Mouse (Mus musculus) heart, postnatal 0 days (tissue): ENCODE measurements around the gene Gm28374. TPM values are rescaled to one million over a fixed set of nuclear protein-coding genes. Genes with fewer than 3 reads are reported as not detected.
A peak's percentile ranks its signal among the peaks of the same experiment; 100 is the strongest.

Experiments
- ATAC-seq: fragments of 200-750 bp; cut with Nextera tagmentation; 2 replicates; pipeline ENCODE4 v1.8.0; 2017; ENCODE audit warnings: low read depth, moderate number of reproducible peaks, moderate library complexity; ENCODE audit not compliant: insufficient read depth
- DNase-seq: peaks from one replicate; pipeline ENCODE4 v3.0.0-alpha.2; 2016; ENCODE audit warnings: low spot score
- H3K27ac ChIP-seq: fragments of 300-500 bp; sonication (generic); 2 replicates; pipeline ENCODE4 v1.5.1; 2014; ENCODE audit warnings: low read depth, mild to moderate bottlenecking
- H3K27me3 ChIP-seq: fragments of 300-500 bp; sonication (generic); 2 replicates; pipeline ENCODE4 v1.6.1; 2014; ENCODE audit warnings: low read length, mixed read lengths; ENCODE audit not compliant: control insufficient read depth, insufficient read depth
- H3K36me3 ChIP-seq: fragments of 300-500 bp; sonication (generic); replicated peaks from 2 replicates; pipeline ENCODE4 v1.6.1; 2014; ENCODE audit warnings: low read length, mixed read lengths; ENCODE audit not compliant: control insufficient read depth, insufficient read depth
- H3K4me1 ChIP-seq: fragments of 300-500 bp; sonication (generic); 2 replicates; pipeline ENCODE4 v1.6.1; 2014; ENCODE audit warnings: antibody characterized with exemption; ENCODE audit not compliant: control insufficient read depth, insufficient read depth
- H3K4me2 ChIP-seq: fragments of 300-500 bp; sonication (generic); 2 replicates; pipeline ENCODE4 v1.6.1; 2014; ENCODE audit warnings: low read depth, mild to moderate bottlenecking, low read length, moderate library complexity
- H3K4me3 ChIP-seq: fragments of 300-500 bp; sonication (generic); 2 replicates; pipeline ENCODE4 v1.5.1; 2014; ENCODE audit warnings: low read depth, low read length
- H3K9ac ChIP-seq: fragments of 300-500 bp; sonication (generic); replicated peaks from 2 replicates; pipeline ENCODE4 v1.6.1; 2014; ENCODE audit warnings: low read depth, low read length, mixed read lengths
- H3K9me3 ChIP-seq: fragments of 300-500 bp; sonication (generic); replicated peaks from 2 replicates; pipeline ENCODE4 v1.6.1; 2016; ENCODE audit warnings: low read length; ENCODE audit not compliant: control insufficient read depth
- CTCF ChIP-seq: IDR thresholded peaks from 2 replicates; pipeline ENCODE4 v1.5.1; 2016; ENCODE audit warnings: antibody characterized with exemption, control low read depth, low read depth
- EP300 ChIP-seq: IDR thresholded peaks from 2 replicates; pipeline ENCODE4 v1.6.1; 2016; ENCODE audit warnings: antibody characterized with exemption, low read depth
- WGBS: fragments of 180-500 bp; shearing (Covaris S2); extraction: QIAGEN DNeasy Blood & Tissue Kit; methylation state at CpG from one replicate; pipeline ENCODE4 v1.1.7; 2014; 5-methylcytosine and 5-hydroxymethylcytosine counted together
- polyA plus RNA-seq: library from polyadenylated mRNA; unstranded; fragments of >200 nt; fragmentation: Nextera tagmentation; extraction: Ambion mirVana; gene quantifications from 2 replicates; pipeline ENCODE4 v1.2.1, GENCODE M21; 2015
- total RNA-seq: library from RNA; depleted of rRNA; stranded (reverse); fragments of >200 nt; gene quantifications from 2 replicates; pipeline ENCODE4 v1.2.3, GENCODE M21; 2014; ENCODE audit warnings: low replicate concordance

Gm28374 gene
- total and polyA plus RNA-seq, 2 experiments from 2014 or later = 0.72 TPM; not detected in 1

GRCm38 (mm10) chr19:6058966-6059365, 23.1 kb downstream of the Gm28374 start:
- peaks cover 36% of the 10 kb centered on the region for H3K4me1 ChIP-seq
- no peak for DNase-seq
- peak overlapping the region; percentile 79 for H3K4me2 ChIP-seq
- peaks cover 30% of the 10 kb centered on the region for H3K36me3 ChIP-seq
- no peaks in the 10 kb centered on the region for H3K27me3 ChIP-seq
- H3K9ac ChIP-seq = peak overlapping the region; percentile 85; the same call in 1 of the 2 replicates
- no peaks in the 10 kb centered on the region for H3K9me3 ChIP-seq
- TF ChIP-seq EP300 = no peak
- TF ChIP-seq CTCF = no peak
- 81% methylated on average over 5 of the region's 5 CpGs for WGBS
- H3K4me3 ChIP-seq = peak overlapping the region; percentile 90
- ATAC-seq = no peak
- H3K27ac ChIP-seq = no peak overlapping the region; the same call in 1 of the 2 replicates

- no peaks in the 10 kb centered on the region for H3K27me3 ChIP-seq
- H3K4me2 ChIP-seq = peak overlapping the region; percentile 79
- peak overlapping the region; percentile 90 for H3K4me3 ChIP-seq
- no peaks in the 10 kb centered on the region for H3K9me3 ChIP-seq
- peak overlapping the region; percentile 85 for H3K9ac ChIP-seq
- WGBS = 26% methylated on average over 5 of the region's 5 CpGs
- peaks cover 36% of the 10 kb centered on the region for H3K4me1 ChIP-seq
- H3K27ac ChIP-seq = peak overlapping the region; percentile 84
- ATAC-seq (no peak), DNase-seq (no peak)
- no peak for TF ChIP-seq CTCF
- TF ChIP-seq EP300 = no peak
- peaks cover 34% of the 10 kb centered on the region for H3K36me3 ChIP-seq
Measured at GRCm38 (mm10) chr19:6058513-6058912, 23.5 kb downstream of the Gm28374 start.

GRCm38 (mm10) chr19:6057313-6058096, 24.6 kb downstream of the Gm28374 start, which contains the start of the genes Mrpl49 and Fau:
Gene Mrpl49, minus strand, starts transcription at chr19:6057785.
Gene Fau, plus strand, starts transcription at chr19:6057844.
- Histone ChIP-seq H3K4me1 (peaks cover 31% of the 10 kb centered on the region), H3K27me3 (no peaks in the 10 kb centered on the region), H3K4me2 (peak within 1 kb of the TSS; percentile 88), H3K9me3 (no peaks in the 10 kb centered on the region), H3K27ac (peak within 1 kb of the TSS; percentile 84), H3K36me3 (peaks cover 44% of the 10 kb centered on the region), H3K9ac (peak within 1 kb of the TSS; percentile 85), H3K4me3 (peak within 1 kb of the TSS; percentile 90)
- ATAC-seq (peak; percentile 90), DNase-seq (peak; percentile 97)
- TF ChIP-seq EP300 = no peak
- TF ChIP-seq CTCF = no peak
- under 1% methylated on average over 56 of the region's 63 CpGs for WGBS

- Histone ChIP-seq H3K36me3 (peaks cover 52% of the 10 kb centered on the region), H3K27me3 (no peaks in the 10 kb centered on the region), H3K27ac (no peak overlapping the region), H3K9ac (peak overlapping the region; percentile 85; the same call in 1 of the 2 replicates), H3K4me3 (peak overlapping the region; percentile 90), H3K9me3 (no peaks in the 10 kb centered on the region), H3K4me1 (peaks cover 23% of the 10 kb centered on the region), H3K4me2 (peak overlapping the region; percentile 88)
- TF ChIP-seq CTCF (no peak), EP300 (no peak)
- DNase-seq (no peak), ATAC-seq (no peak)
- 45% methylated on average over 4 of the region's 4 CpGs for WGBS
Measured at GRCm38 (mm10) chr19:6056696-6057095, 25.4 kb downstream of the Gm28374 start.

GRCm38 (mm10) chr19:6054296-6054695, 27.8 kb downstream of the Gm28374 start:
- no peak overlapping the region for H3K4me2 ChIP-seq
- no peak overlapping the region for H3K27ac ChIP-seq
- WGBS = 74% methylated on average over 5 of the region's 5 CpGs
- ATAC-seq = no peak
- TF ChIP-seq EP300 (no peak), CTCF (no peak)
- no peak for DNase-seq
- H3K9me3 ChIP-seq = no peaks in the 10 kb centered on the region
- H3K4me1 ChIP-seq = peaks cover 19% of the 10 kb centered on the region
- H3K9ac ChIP-seq = no peak overlapping the region
- peaks cover 71% of the 10 kb centered on the region for H3K36me3 ChIP-seq
- no peaks in the 10 kb centered on the region for H3K27me3 ChIP-seq
- no peak overlapping the region for H3K4me3 ChIP-seq
